Mouse (Mus musculus) E14TG2a.4 (cell line): ENCODE data around the gene Bcar3.

ENCODE experiments used
- H3K27me3 ChIP-seq: 2 replicates; pipeline ENCODE4 v1.6.1; 2014; ENCODE audit warnings: low read length, control low read depth; ENCODE audit not compliant: insufficient read depth
- H3K36me3 ChIP-seq: 2 replicates; pipeline ENCODE4 v1.6.1; 2014; ENCODE audit warnings: low read length, control low read depth; ENCODE audit not compliant: insufficient read depth
- H3K4me1 ChIP-seq: replicated peaks from 2 replicates; pipeline ENCODE4 v1.6.1; 2014; ENCODE audit warnings: low read depth, low read length, control low read depth
- H3K4me3 ChIP-seq: replicated peaks from 2 replicates; pipeline ENCODE4 v1.5.1; 2014; ENCODE audit warnings: mild to moderate bottlenecking, low read length
- H3K9me3 ChIP-seq: 2 replicates; pipeline ENCODE4 v1.6.1; 2014; ENCODE audit warnings: low read length, control low read depth
- CTCF ChIP-seq: conservative IDR thresholded peaks from 2 replicates; pipeline ENCODE4 v1.5.1; 2014; ENCODE audit warnings: low read length
- NANOG ChIP-seq: IDR thresholded peaks from 2 replicates; pipeline ENCODE4 v1.6.1; 2014; ENCODE audit warnings: borderline replicate concordance, low read length, mixed read lengths
- POU5F1 ChIP-seq: IDR thresholded peaks from 2 replicates; pipeline ENCODE4 v1.6.1; 2014; ENCODE audit warnings: low read length, borderline replicate concordance

Bcar3 gene

GRCm38 (mm10) chr3:122506343-122506916 lies 212.5 kb downstream of the Bcar3 start:
- Histone ChIP-seq H3K4me3 (no peak overlapping the region), H3K36me3 (peaks cover 26% of the 10 kb centered on the region), H3K27me3 (no peaks in the 10 kb centered on the region), H3K9me3 (no peaks in the 10 kb centered on the region), H3K4me1 (peaks cover 73% of the 10 kb centered on the region)
- no peak for TF ChIP-seq NANOG
- no peak for TF ChIP-seq CTCF
- TF ChIP-seq POU5F1 = no peak

- no peaks in the 10 kb centered on the region for H3K9me3 ChIP-seq
- H3K36me3 ChIP-seq = peaks cover 40% of the 10 kb centered on the region
- H3K27me3 ChIP-seq = no peaks in the 10 kb centered on the region
- peak overlapping the region; percentile 75 for H3K4me3 ChIP-seq
- no peak for TF ChIP-seq POU5F1
- TF ChIP-seq CTCF = no peak
- TF ChIP-seq NANOG = no peak
- peaks cover 73% of the 10 kb centered on the region for H3K4me1 ChIP-seq
These were observed 213.9 kb downstream of the Bcar3 start for GRCm38 (mm10) chr3:122507826-122508225.

GRCm38 (mm10) chr3:122509084-122509483 lies 215.1 kb downstream of the Bcar3 start:
- Histone ChIP-seq H3K9me3 (no peaks in the 10 kb centered on the region), H3K4me3 (0 out of 2 replicates have a peak overlapping the region, but pooled peaks have one; percentile 75), H3K4me1 (peaks cover 72% of the 10 kb centered on the region), H3K36me3 (peaks cover 44% of the 10 kb centered on the region), H3K27me3 (no peaks in the 10 kb centered on the region)
- TF ChIP-seq CTCF = peak; percentile 57
- TF ChIP-seq POU5F1 = no peak
- TF ChIP-seq NANOG = no peak

- Histone ChIP-seq H3K27me3 (no peaks in the 10 kb centered on the region), H3K4me1 (peaks cover 68% of the 10 kb centered on the region), H3K4me3 (no peak overlapping the region), H3K9me3 (no peaks in the 10 kb centered on the region), H3K36me3 (peaks cover 48% of the 10 kb centered on the region)
- no peak for TF ChIP-seq POU5F1
- TF ChIP-seq NANOG = no peak
- TF ChIP-seq CTCF = no peak
These were observed 215.8 kb downstream of the Bcar3 start for GRCm38 (mm10) chr3:122509534-122510239.

- H3K4me1 ChIP-seq = peaks cover 68% of the 10 kb centered on the region
- TF ChIP-seq POU5F1 = no peak
- no peak for TF ChIP-seq CTCF
- no peak for TF ChIP-seq NANOG
- H3K4me3 ChIP-seq = peak overlapping the region; percentile 43
- H3K36me3 ChIP-seq = peaks cover 48% of the 10 kb centered on the region
- no peaks in the 10 kb centered on the region for H3K9me3 ChIP-seq
- no peaks in the 10 kb centered on the region for H3K27me3 ChIP-seq
These were observed 216.4 kb downstream of the Bcar3 start for GRCm38 (mm10) chr3:122510240-122510750.

- H3K4me3 ChIP-seq = peak overlapping the region; percentile 43
- H3K36me3 ChIP-seq = peaks cover 55% of the 10 kb centered on the region
- peaks cover 72% of the 10 kb centered on the region for H3K4me1 ChIP-seq
- no peaks in the 10 kb centered on the region for H3K27me3 ChIP-seq
- H3K9me3 ChIP-seq = no peaks in the 10 kb centered on the region
- no peak for TF ChIP-seq CTCF
These were observed 217.0 kb downstream of the Bcar3 start for GRCm38 (mm10) chr3:122510932-122511331.

- H3K27me3 ChIP-seq = no peaks in the 10 kb centered on the region
- H3K36me3 ChIP-seq = peaks cover 61% of the 10 kb centered on the region
- no peak overlapping the region for H3K4me3 ChIP-seq
- peaks cover 72% of the 10 kb centered on the region for H3K4me1 ChIP-seq
- TF ChIP-seq NANOG (no peak), CTCF (no peak), POU5F1 (no peak)
- no peaks in the 10 kb centered on the region for H3K9me3 ChIP-seq
These were observed 218.0 kb downstream of the Bcar3 start for GRCm38 (mm10) chr3:122511721-122512619.

GRCm38 (mm10) chr3:122512725-122513375 lies 218.9 kb downstream of the Bcar3 start:
- no peaks in the 10 kb centered on the region for H3K9me3 ChIP-seq
- H3K4me1 ChIP-seq = peaks cover 65% of the 10 kb centered on the region
- no peak overlapping the region for H3K4me3 ChIP-seq
- peaks cover 69% of the 10 kb centered on the region for H3K36me3 ChIP-seq
- no peak for TF ChIP-seq NANOG
- TF ChIP-seq POU5F1 = no peak
- TF ChIP-seq CTCF = no peak
- H3K27me3 ChIP-seq = no peaks in the 10 kb centered on the region
